Mouse (Mus musculus): ENCODE measurements around the gene Ngrn. TPM values are rescaled to one million over a fixed set of nuclear protein-coding genes. Genes with fewer than 3 reads are reported as not detected.

Gene Ngrn
- total and polyA plus RNA-seq, 3 experiments, result 40.6 to 76.2 (median 41.9) TPM

- Histone ChIP-seq H3K4me1 (ENCODE audit: insufficient read depth, low read depth, low read length) (peaks cover 24% of the 10 kb centered on the region), H3K27me3 (ENCODE audit: insufficient read depth, low read length) (no peaks in the 10 kb centered on the region), H3K36me3 (replicated peaks) (peaks cover 52% of the 10 kb centered on the region), H3K9me3 (replicated peaks) (no peaks in the 10 kb centered on the region), H3K4me3 (ENCODE audit: low read depth, low read length) (peak within 1 kb of the TSS; percentile 90)
- TF ChIP-seq TAL1 (conservative IDR thresholded peaks at IDR 0.05; ENCODE audit: low read depth, low read length) (no peak), CTCF (IDR thresholded peaks at IDR 0.05; ENCODE audit: low read depth, low read length) (no peak), GATA1 (IDR thresholded peaks at IDR 0.05; ENCODE audit: borderline replicate concordance, low read length) (no peak), GATA2 (IDR thresholded peaks at IDR 0.05; ENCODE audit: borderline replicate concordance, low read depth, low read length) (no peak), POLR2AphosphoS5 (IDR thresholded peaks at IDR 0.05; ENCODE audit: insufficient replicate concordance, low read depth, low read length) (no peak)
- ATAC-seq (ENCODE audit: extremely low read depth, insufficient number of reproducible peaks, low FRiP score, poor library complexity, severe bottlenecking) (peak; percentile 96), DNase-seq (ENCODE audit: low spot score) (peak; percentile 98)
Observed at GRCm38 (mm10) chr7:80294062-80294763, 33.2 kb downstream of the Ngrn start, which contains the start of gene Prc1. Gene Prc1 (plus strand): TSS chr7:80294450.

DNA sequence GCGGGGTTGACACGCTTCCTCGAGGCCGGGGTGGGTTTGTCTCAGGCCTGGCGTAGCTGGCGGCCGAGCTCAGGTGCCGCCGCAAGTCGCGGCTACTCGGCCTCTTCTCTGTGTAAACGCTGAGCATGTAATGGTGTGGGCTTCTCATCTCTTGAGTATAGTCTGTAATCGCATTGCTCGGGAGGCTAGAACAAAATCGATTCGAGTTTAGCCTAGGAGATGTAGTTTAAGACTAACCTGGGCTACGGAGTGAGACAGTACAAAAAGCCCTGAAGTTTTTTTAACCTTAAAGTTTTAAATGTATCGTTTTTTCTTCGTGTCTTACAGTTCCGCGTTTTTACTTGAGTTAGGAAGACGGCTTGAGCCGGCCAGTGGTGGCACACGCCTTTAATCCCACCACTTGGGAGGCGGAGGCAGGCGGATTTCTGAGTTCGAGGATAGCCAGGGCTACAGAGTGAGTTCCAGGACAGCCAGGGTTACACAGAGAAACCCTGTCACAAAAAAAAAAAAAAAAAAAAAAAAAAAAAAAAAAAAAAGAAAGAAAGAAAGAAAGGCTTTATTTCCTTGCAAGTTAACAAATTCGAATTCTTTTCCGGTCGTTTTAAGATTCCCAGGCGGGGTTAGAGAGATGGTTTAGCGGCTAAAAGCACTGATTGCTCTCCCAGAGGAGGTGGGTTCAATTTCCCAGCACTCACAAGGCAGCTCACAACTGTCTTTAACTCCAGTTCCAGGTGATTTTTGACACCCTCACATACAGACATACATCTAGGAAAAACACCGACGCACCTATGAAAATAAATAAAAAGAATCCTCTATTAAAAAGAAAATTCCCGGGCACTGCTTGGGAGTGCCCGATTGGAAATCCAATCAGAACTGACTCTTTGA is 34.0 kb downstream of the Ngrn start:
- H3K36me3 ChIP-seq (replicated peaks), result peaks cover 54% of the 10 kb centered on the region
- no peaks in the 10 kb centered on the region for H3K9me3 ChIP-seq (replicated peaks)
- DNase-seq (ENCODE audit: low spot score), result peak; percentile 34
- ATAC-seq (ENCODE audit: extremely low read depth, insufficient number of reproducible peaks, low FRiP score, poor library complexity, severe bottlenecking), result no peak
- TF ChIP-seq TAL1 (conservative IDR thresholded peaks at IDR 0.05; ENCODE audit: low read depth, low read length) (no peak), GATA1 (IDR thresholded peaks at IDR 0.05; ENCODE audit: borderline replicate concordance, low read length) (no peak), POLR2AphosphoS5 (IDR thresholded peaks at IDR 0.05; ENCODE audit: insufficient replicate concordance, low read depth, low read length) (no peak), GATA2 (IDR thresholded peaks at IDR 0.05; ENCODE audit: borderline replicate concordance, low read depth, low read length) (no peak), CTCF (IDR thresholded peaks at IDR 0.05; ENCODE audit: low read depth, low read length) (no peak)
- H3K4me1 ChIP-seq (ENCODE audit: insufficient read depth, low read depth, low read length), result peaks cover 31% of the 10 kb centered on the region
- peak overlapping the region; percentile 90 for H3K4me3 ChIP-seq (ENCODE audit: low read depth, low read length)
- H3K27me3 ChIP-seq (ENCODE audit: insufficient read depth, low read length), result no peaks in the 10 kb centered on the region

- Histone ChIP-seq H3K4me1 (ENCODE audit: insufficient read depth, low read depth, low read length) (peaks cover 36% of the 10 kb centered on the region), H3K27me3 (ENCODE audit: insufficient read depth, low read length) (no peaks in the 10 kb centered on the region), H3K36me3 (replicated peaks) (peaks cover 55% of the 10 kb centered on the region), H3K9me3 (replicated peaks) (no peaks in the 10 kb centered on the region), H3K4me3 (ENCODE audit: low read depth, low read length) (no peak overlapping the region; the same call in 1 of the 2 replicates)
- ATAC-seq (ENCODE audit: extremely low read depth, insufficient number of reproducible peaks, low FRiP score, poor library complexity, severe bottlenecking), result no peak
- DNase-seq (ENCODE audit: low spot score), result no peak
- TF ChIP-seq GATA1 (IDR thresholded peaks at IDR 0.05; ENCODE audit: borderline replicate concordance, low read length) (no peak), POLR2AphosphoS5 (IDR thresholded peaks at IDR 0.05; ENCODE audit: insufficient replicate concordance, low read depth, low read length) (no peak), CTCF (IDR thresholded peaks at IDR 0.05; ENCODE audit: low read depth, low read length) (no peak), TAL1 (conservative IDR thresholded peaks at IDR 0.05; ENCODE audit: low read depth, low read length) (no peak), GATA2 (IDR thresholded peaks at IDR 0.05; ENCODE audit: borderline replicate concordance, low read depth, low read length) (no peak)
Observed at GRCm38 (mm10) chr7:80296462-80296861, 35.4 kb downstream of the Ngrn start.

- Histone ChIP-seq H3K9me3 (replicated peaks) (no peaks in the 10 kb centered on the region), H3K4me1 (ENCODE audit: insufficient read depth, low read depth, low read length) (peaks cover 39% of the 10 kb centered on the region), H3K27me3 (ENCODE audit: insufficient read depth, low read length) (no peaks in the 10 kb centered on the region), H3K4me3 (ENCODE audit: low read depth, low read length) (no peak overlapping the region; the same call in 1 of the 2 replicates), H3K36me3 (replicated peaks) (peaks cover 57% of the 10 kb centered on the region)
- TF ChIP-seq POLR2AphosphoS5 (IDR thresholded peaks at IDR 0.05; ENCODE audit: insufficient replicate concordance, low read depth, low read length), result no peak
- TF ChIP-seq GATA1 (IDR thresholded peaks at IDR 0.05; ENCODE audit: borderline replicate concordance, low read length), result no peak
- no peak for TF ChIP-seq TAL1 (conservative IDR thresholded peaks at IDR 0.05; ENCODE audit: low read depth, low read length)
- no peak for TF ChIP-seq GATA2 (IDR thresholded peaks at IDR 0.05; ENCODE audit: borderline replicate concordance, low read depth, low read length)
- TF ChIP-seq CTCF (IDR thresholded peaks at IDR 0.05; ENCODE audit: low read depth, low read length), result no peak
- DNase-seq (ENCODE audit: low spot score) (no peak), ATAC-seq (ENCODE audit: extremely low read depth, insufficient number of reproducible peaks, low FRiP score, poor library complexity, severe bottlenecking) (no peak)
Observed at GRCm38 (mm10) chr7:80297041-80297440, 36.0 kb downstream of the Ngrn start.

GRCm38 (mm10) chr7:80298754-80299153 is 37.7 kb downstream of the Ngrn start:
- TF ChIP-seq GATA2 (IDR thresholded peaks at IDR 0.05; ENCODE audit: borderline replicate concordance, low read depth, low read length), result no peak
- no peak for TF ChIP-seq CTCF (IDR thresholded peaks at IDR 0.05; ENCODE audit: low read depth, low read length)
- no peak for TF ChIP-seq POLR2AphosphoS5 (IDR thresholded peaks at IDR 0.05; ENCODE audit: insufficient replicate concordance, low read depth, low read length)
- TF ChIP-seq TAL1 (conservative IDR thresholded peaks at IDR 0.05; ENCODE audit: low read depth, low read length), result no peak
- no peak for TF ChIP-seq GATA1 (IDR thresholded peaks at IDR 0.05; ENCODE audit: borderline replicate concordance, low read length)
- peaks cover 69% of the 10 kb centered on the region for H3K36me3 ChIP-seq (replicated peaks)

GRCm38 (mm10) chr7:80299568-80299967 is 38.6 kb downstream of the Ngrn start:
- no peak for TF ChIP-seq GATA1 (IDR thresholded peaks at IDR 0.05; ENCODE audit: borderline replicate concordance, low read length)
- Histone ChIP-seq H3K36me3 (replicated peaks) (peaks cover 77% of the 10 kb centered on the region), H3K4me1 (ENCODE audit: insufficient read depth, low read depth, low read length) (peaks cover 34% of the 10 kb centered on the region), H3K4me3 (ENCODE audit: low read depth, low read length) (no peak overlapping the region), H3K27me3 (ENCODE audit: insufficient read depth, low read length) (no peaks in the 10 kb centered on the region), H3K9me3 (replicated peaks) (no peaks in the 10 kb centered on the region)
- ATAC-seq (ENCODE audit: extremely low read depth, insufficient number of reproducible peaks, low FRiP score, poor library complexity, severe bottlenecking), result no peak
- no peak for DNase-seq (ENCODE audit: low spot score)

More at GRCm38 (mm10) chr7:80298754-80299153, 37.7 kb downstream of the Ngrn start:
- Histone ChIP-seq H3K9me3 (replicated peaks) (no peaks in the 10 kb centered on the region), H3K27me3 (ENCODE audit: insufficient read depth, low read length) (no peaks in the 10 kb centered on the region), H3K4me1 (ENCODE audit: insufficient read depth, low read depth, low read length) (peaks cover 36% of the 10 kb centered on the region), H3K4me3 (ENCODE audit: low read depth, low read length) (no peak overlapping the region)
- no peak for DNase-seq (ENCODE audit: low spot score)
- no peak for ATAC-seq (ENCODE audit: extremely low read depth, insufficient number of reproducible peaks, low FRiP score, poor library complexity, severe bottlenecking)

Data from G1E (cell line).